Mouse (Mus musculus) midbrain, embryonic 14.5 days (tissue): ENCODE data around the gene Fam135a. TPM values are rescaled to one million over a fixed set of nuclear protein-coding genes. Genes with fewer than 3 reads are reported as not detected.

Experiments used
- ATAC-seq: fragments of 200-750 bp; cut with Nextera tagmentation; 2 replicates; pipeline ENCODE4 v1.8.0; 2017; ENCODE audit warnings: moderate number of reproducible peaks, moderate library complexity; ENCODE audit not compliant: low FRiP score, low TSS enrichment
- DNase-seq: peaks from one replicate; pipeline ENCODE4 v3.0.0-alpha.2; 2015
- H3K27ac ChIP-seq: fragments of 300-500 bp; sonication (generic); replicated peaks from 2 replicates; pipeline ENCODE4 v1.5.1; 2014; ENCODE audit warnings: mild to moderate bottlenecking, low read depth, low read length, moderate library complexity
- H3K27me3 ChIP-seq: fragments of 300-500 bp; sonication (generic); 2 replicates; pipeline ENCODE4 v1.6.1; 2014; ENCODE audit warnings: low read length, control low read depth, mixed read lengths; ENCODE audit not compliant: control insufficient read depth, insufficient read depth
- H3K36me3 ChIP-seq: fragments of 300-500 bp; sonication (generic); 2 replicates; pipeline ENCODE4 v1.6.1; 2014; ENCODE audit warnings: low read length, control low read depth; ENCODE audit not compliant: control insufficient read depth, insufficient read depth
- H3K4me1 ChIP-seq: fragments of 300-500 bp; sonication (generic); 2 replicates; pipeline ENCODE4 v1.6.1; 2014; ENCODE audit warnings: mild to moderate bottlenecking, antibody characterized with exemption, low read length, control low read depth; ENCODE audit not compliant: control insufficient read depth, insufficient read depth
- H3K4me2 ChIP-seq: fragments of 300-500 bp; sonication (generic); 2 replicates; pipeline ENCODE4 v1.6.1; 2014; ENCODE audit warnings: mild to moderate bottlenecking, low read length, moderate library complexity
- H3K4me3 ChIP-seq: fragments of 300-500 bp; sonication (generic); replicated peaks from 2 replicates; pipeline ENCODE4 v1.5.1; 2014; ENCODE audit warnings: low read depth, low read length
- H3K9ac ChIP-seq: fragments of 300-500 bp; sonication (generic); replicated peaks from 2 replicates; pipeline ENCODE4 v1.6.1; 2014; ENCODE audit warnings: mild to moderate bottlenecking, low read length, moderate library complexity
- H3K9me3 ChIP-seq: fragments of 300-500 bp; sonication (generic); 2 replicates; pipeline ENCODE4 v1.6.1; 2016; ENCODE audit warnings: low read length, control low read depth, mixed read lengths; ENCODE audit not compliant: control insufficient read depth
- WGBS: fragments of 180-500 bp; shearing (Covaris S2); extraction: QIAGEN DNeasy Blood & Tissue Kit; methylation state at CpG from one replicate; pipeline ENCODE4 v1.1.7; 2014; 5-methylcytosine and 5-hydroxymethylcytosine counted together
- polyA plus RNA-seq: library from polyadenylated mRNA; unstranded; fragments of >200 nt; fragmentation: Nextera tagmentation; extraction: Ambion mirVana; gene quantifications from 2 replicates; pipeline ENCODE4 v1.2.1, GENCODE M21; 2014

Gene Fam135a
- polyA plus RNA-seq = 29.5 and 35.4 TPM in 2 replicates

DNA sequence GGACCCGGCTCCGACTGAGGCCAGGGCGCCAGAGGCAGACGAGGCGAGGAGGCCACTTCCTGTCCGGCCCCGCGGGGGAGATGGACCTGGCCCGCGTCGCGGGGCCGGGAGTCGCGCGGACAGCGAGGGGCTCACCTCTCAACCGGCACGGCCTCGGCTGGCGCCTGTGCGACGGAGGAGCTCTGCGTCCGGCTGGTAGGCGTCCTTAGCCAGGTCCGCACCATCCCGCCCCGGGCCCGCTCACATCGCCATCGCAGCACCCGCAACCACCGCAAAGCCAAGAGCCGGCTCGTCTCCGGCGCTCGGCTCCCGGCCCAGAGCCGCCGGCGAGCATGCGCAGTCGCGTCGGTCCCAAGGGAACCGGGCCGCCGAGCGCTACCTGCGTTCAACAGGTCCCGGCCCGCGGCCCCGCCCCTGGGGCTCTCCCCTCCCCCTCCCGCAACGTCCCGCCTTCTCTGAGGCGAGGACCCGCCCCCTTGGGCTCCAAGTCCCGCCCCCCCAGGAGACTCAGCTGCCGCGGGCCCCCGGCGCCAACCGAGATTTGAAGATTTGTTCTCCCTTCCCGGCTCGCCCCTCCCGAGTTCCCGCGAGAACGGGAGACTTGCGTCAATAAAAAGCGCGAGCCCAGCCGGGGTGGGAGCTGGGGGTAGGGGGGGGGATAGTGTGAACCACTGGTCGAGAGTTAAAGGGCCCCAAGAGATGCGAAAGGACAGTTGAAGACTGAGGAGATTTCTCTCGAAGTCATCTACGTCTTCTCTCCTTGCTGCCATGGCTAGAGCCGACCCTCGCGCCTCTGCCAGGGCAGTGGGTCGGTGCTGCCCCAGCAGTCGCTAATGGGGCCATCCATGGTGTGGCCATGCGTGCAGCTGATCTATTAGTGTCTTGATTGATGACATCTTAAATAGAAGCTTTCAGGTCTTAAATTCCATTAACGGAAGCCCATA, at the start of gene Fam135a:
Gene Fam135a, minus strand, starts transcription at position 416 of the 944 bp plus-strand sequence.
- peaks cover 11% of the 10 kb centered on the region for H3K4me1 ChIP-seq
- H3K27ac ChIP-seq = peak within 1 kb of the TSS; percentile 77
- WGBS = under 1% methylated on average over 84 of the region's 88 CpGs
- peak within 1 kb of the TSS; percentile 71 for H3K4me2 ChIP-seq
- ATAC-seq (peak; percentile 91), DNase-seq (peak; percentile 97)
- no peaks in the 10 kb centered on the region for H3K27me3 ChIP-seq
- peak within 1 kb of the TSS; percentile 87 for H3K4me3 ChIP-seq
- no peaks in the 10 kb centered on the region for H3K9me3 ChIP-seq
- no peaks in the 10 kb centered on the region for H3K36me3 ChIP-seq
- peak within 1 kb of the TSS; percentile 91 for H3K9ac ChIP-seq

DNA sequence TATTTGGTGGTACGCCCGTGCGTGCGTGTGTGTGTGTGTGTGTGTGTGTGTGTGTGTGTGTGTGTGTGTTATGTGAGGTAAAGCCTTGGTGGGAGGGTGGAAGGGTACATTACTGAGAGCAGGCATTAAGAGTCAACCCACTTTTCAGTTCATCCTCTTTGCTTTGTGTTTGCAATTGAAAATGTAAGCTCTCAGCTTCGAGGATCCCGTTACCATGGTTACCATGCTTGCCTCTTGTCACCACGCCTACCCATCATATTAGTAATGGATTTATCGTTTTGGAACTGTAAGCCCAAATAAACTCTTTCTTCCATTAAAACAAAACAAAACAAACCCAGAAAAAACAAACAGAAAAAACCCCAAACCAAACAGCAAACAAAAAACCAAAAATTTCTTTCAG, 43.4 kb upstream of the Fam135a start:
- DNase-seq = peak; percentile 50
- no peak for ATAC-seq
- WGBS = 72% methylated on average over 8 of the region's 8 CpGs

DNA sequence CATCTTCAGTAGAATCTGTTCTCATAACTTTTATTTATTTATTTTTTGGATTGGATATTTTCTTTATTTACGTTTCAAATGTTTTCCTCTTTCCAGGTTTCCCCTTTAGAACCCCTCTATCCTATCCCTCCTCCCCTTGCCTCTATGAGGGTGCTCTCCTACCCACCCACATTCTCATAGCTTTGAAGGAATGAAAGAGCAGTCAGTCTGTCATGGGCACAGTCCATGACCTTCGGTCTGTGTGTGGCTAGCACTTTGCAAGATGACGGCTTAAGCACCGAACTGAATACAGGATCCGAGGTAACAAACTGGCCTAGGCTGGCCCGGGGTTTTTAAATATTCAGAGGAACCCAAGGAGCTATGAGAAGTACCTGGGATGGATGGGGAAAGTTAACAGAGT, 40.4 kb upstream of the Fam135a start:
- peaks cover 2% of the 10 kb centered on the region; the same call in 1 of the 2 replicates for H3K4me1 ChIP-seq
- no peak overlapping the region for H3K9ac ChIP-seq
- no peaks in the 10 kb centered on the region for H3K27me3 ChIP-seq
- H3K4me2 ChIP-seq = no peak overlapping the region
- ATAC-seq (no peak; the same call in 1 of the 2 replicates), DNase-seq (no peak)
- H3K9me3 ChIP-seq = no peaks in the 10 kb centered on the region
- no peak overlapping the region for H3K4me3 ChIP-seq
- no peaks in the 10 kb centered on the region for H3K36me3 ChIP-seq
- 35% methylated on average over 6 of the region's 6 CpGs for WGBS
- no peak overlapping the region for H3K27ac ChIP-seq

More for the DNA sequence above, 43.4 kb upstream of the Fam135a start:
- Histone ChIP-seq H3K4me1 (peaks cover 2% of the 10 kb centered on the region; the same call in 1 of the 2 replicates), H3K9ac (no peak overlapping the region), H3K36me3 (no peaks in the 10 kb centered on the region), H3K9me3 (no peaks in the 10 kb centered on the region), H3K27me3 (no peaks in the 10 kb centered on the region), H3K4me2 (no peak overlapping the region), H3K27ac (no peak overlapping the region), H3K4me3 (no peak overlapping the region)

- ATAC-seq = no peak
- WGBS = 12% methylated on average over 3 of the region's 3 CpGs
- no peak overlapping the region for H3K4me2 ChIP-seq
Measured at GRCm38 (mm10) chr1:24137133-24137532, 37.0 kb upstream of the Fam135a start.

DNA sequence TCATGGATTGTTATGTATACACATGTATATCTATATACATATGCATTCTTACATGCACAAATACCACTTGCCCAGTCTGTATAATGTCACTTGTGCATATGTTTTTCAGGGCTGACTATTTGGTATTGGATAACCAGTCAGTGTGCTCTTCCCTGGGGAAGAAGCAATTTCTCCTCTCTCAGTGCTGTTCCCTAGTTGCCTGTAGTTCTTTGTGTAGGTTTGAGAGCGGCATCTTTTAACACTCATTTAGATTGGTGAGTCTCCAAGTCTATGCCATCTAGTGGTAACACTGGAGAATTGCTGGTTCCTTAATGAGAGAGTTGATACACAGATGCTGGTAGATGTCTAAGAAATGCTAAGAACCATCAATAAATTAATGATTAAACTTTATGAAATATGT, 34.7 kb upstream of the Fam135a start:
- no peak overlapping the region for H3K4me3 ChIP-seq
- no peaks in the 10 kb centered on the region for H3K27me3 ChIP-seq
- no peaks in the 10 kb centered on the region for H3K36me3 ChIP-seq
- DNase-seq = peak; percentile 84
- WGBS = 0% methylated on average over 1 of the region's 1 CpGs
- H3K4me1 ChIP-seq = peaks cover 2% of the 10 kb centered on the region; the same call in 1 of the 2 replicates
- H3K27ac ChIP-seq = no peak overlapping the region
- H3K9ac ChIP-seq = no peak overlapping the region
- peak; percentile 53; the same call in 1 of the 2 replicates for ATAC-seq
- no peaks in the 10 kb centered on the region for H3K9me3 ChIP-seq
- no peak overlapping the region for H3K4me2 ChIP-seq

More at GRCm38 (mm10) chr1:24137133-24137532, 37.0 kb upstream of the Fam135a start:
- H3K27me3 ChIP-seq = no peaks in the 10 kb centered on the region
- no peak overlapping the region for H3K27ac ChIP-seq
- H3K9me3 ChIP-seq = no peaks in the 10 kb centered on the region
- H3K9ac ChIP-seq = no peak overlapping the region
- H3K4me1 ChIP-seq = peaks cover 2% of the 10 kb centered on the region; the same call in 1 of the 2 replicates
- no peak overlapping the region for H3K4me3 ChIP-seq
- H3K36me3 ChIP-seq = no peaks in the 10 kb centered on the region
- peak; percentile 62 for DNase-seq

DNA sequence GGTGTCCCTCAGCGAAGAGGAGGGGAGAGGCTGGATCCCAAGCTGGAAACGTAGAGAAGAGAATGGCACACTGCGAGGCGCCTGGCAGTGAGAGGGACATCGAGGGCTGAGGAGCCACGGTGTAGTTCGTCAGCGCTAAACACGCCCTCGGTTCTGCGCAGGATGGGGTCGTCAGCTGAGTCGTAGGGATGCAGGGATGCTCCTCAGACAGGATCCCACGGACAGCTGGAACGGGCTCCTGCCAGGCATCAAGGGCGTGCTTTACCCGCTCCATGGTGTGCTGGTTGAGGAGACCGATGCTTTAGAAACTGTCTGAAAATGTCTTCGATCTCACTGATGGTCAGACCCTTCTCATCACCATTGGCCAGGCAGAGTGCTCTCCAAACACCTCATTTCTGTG, 33.7 kb upstream of the Fam135a start:
- no peak for DNase-seq
- Histone ChIP-seq H3K4me1 (no peaks in the 10 kb centered on the region), H3K4me3 (no peak overlapping the region), H3K27ac (no peak overlapping the region), H3K36me3 (no peaks in the 10 kb centered on the region), H3K9me3 (no peaks in the 10 kb centered on the region), H3K27me3 (no peaks in the 10 kb centered on the region), H3K4me2 (peak overlapping the region; percentile 34), H3K9ac (no peak overlapping the region)
- WGBS = 43% methylated on average over 19 of the region's 19 CpGs
- ATAC-seq = 0 out of 2 replicates have a peak, but pooled peaks have one; percentile 20

DNA sequence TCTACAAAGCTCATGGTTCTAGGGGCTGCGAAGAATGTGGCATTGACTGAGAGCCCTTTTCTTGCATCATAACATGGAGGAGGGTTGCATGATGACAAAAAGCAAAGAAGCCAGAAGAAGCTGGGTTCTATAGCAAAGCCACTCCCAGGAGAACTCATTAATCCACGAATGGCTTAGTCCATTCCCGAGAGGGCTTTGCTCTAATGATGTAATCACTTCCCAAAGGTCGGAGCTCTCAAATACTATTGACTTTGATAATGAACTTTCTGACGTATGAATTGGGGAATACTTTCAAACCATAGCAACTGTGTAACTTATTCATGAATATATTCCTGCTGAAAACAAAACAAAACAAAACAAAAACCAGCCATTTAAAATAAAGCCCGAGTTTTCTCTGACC, 27.7 kb upstream of the Fam135a start:
- 51% methylated on average over 6 of the region's 6 CpGs for WGBS
- no peak for DNase-seq
- H3K4me1 ChIP-seq = no peaks in the 10 kb centered on the region
- H3K27me3 ChIP-seq = no peaks in the 10 kb centered on the region
- H3K4me3 ChIP-seq = no peak overlapping the region
- no peaks in the 10 kb centered on the region for H3K9me3 ChIP-seq
- no peak for ATAC-seq
- no peak overlapping the region for H3K4me2 ChIP-seq
- H3K36me3 ChIP-seq = no peaks in the 10 kb centered on the region
- no peak overlapping the region for H3K27ac ChIP-seq
- H3K9ac ChIP-seq = no peak overlapping the region

- DNase-seq (no peak), ATAC-seq (no peak)
- WGBS = 77% methylated on average over 3 of the region's 3 CpGs
- H3K4me3 ChIP-seq = no peak overlapping the region
- no peak overlapping the region for H3K27ac ChIP-seq
- no peak overlapping the region for H3K4me2 ChIP-seq
- no peaks in the 10 kb centered on the region for H3K9me3 ChIP-seq
- H3K36me3 ChIP-seq = no peaks in the 10 kb centered on the region
- H3K9ac ChIP-seq = no peak overlapping the region
- H3K4me1 ChIP-seq = no peaks in the 10 kb centered on the region
- H3K27me3 ChIP-seq = no peaks in the 10 kb centered on the region
Measured at GRCm38 (mm10) chr1:24124610-24125009, 24.5 kb upstream of the Fam135a start.
